14 mouse cellular contexts compared by ENCODE assay signal in genomic region chr11:114114674-114115073, GRCm38 (mm10). TPM values are rescaled to one million over a fixed set of nuclear protein-coding genes. Genes with fewer than 3 reads are reported as not detected.
"Had no signal": no experiment of that assay in that cellular context is flagged by ENCODE, and none has a peak within 500 bp of the region (broad histone marks: within the 10 kb centered on the region; RNA-seq: fewer than 3 reads in every experiment).

No protein-coding gene starts in this region.

- H3K9ac ChIP-seq: liver, embryonic 15.5 days; neural tube, embryonic 12.5 days had no signal

- ATAC-seq: lung, postnatal 0 days had no signal

- H3K4me3 ChIP-seq: left cerebral cortex, adult 2 months; limb, embryonic 10.5 days; liver, embryonic 15.5 days; neural tube, embryonic 12.5 days had no signal

- H3K4me2 ChIP-seq: liver, embryonic 11.5 days; liver, embryonic 15.5 days; neural tube, embryonic 12.5 days had no signal

- H3K27ac ChIP-seq: left cerebral cortex, adult 2 months; limb, embryonic 10.5 days; liver, embryonic 15.5 days; neural tube, embryonic 12.5 days had no signal

- H3K27me3 ChIP-seq: liver, embryonic 15.5 days; neural tube, embryonic 12.5 days had no signal

- H3K36me3 ChIP-seq: limb, embryonic 10.5 days; liver, embryonic 15.5 days; neural tube, embryonic 12.5 days had no signal

- H3K4me1 ChIP-seq: liver, embryonic 15.5 days had no signal

- DNase-seq: kidney, adult 9 months; kidney, postnatal 10 days; lung, adult 2 months; lung, postnatal 36 days; midbrain, embryonic 14.5 days; spleen, adult 18-20 months had no signal

- H3K9me3 ChIP-seq: limb, embryonic 10.5 days; liver, embryonic 15.5 days; neural tube, embryonic 12.5 days had no signal

RNA-seq across cellular contexts. Expression of gene Sdk2, which starts 47.8 kb away (rescaled TPM):
- total RNA-seq: megakaryocyte progenitor cell, adult 5-6 weeks; neutrophil, adult 5-6 weeks had no signal
